Mouse (Mus musculus): ENCODE results near the gene Pdk3. TPM values are rescaled to one million over a fixed set of nuclear protein-coding genes. Genes with fewer than 3 reads are reported as not detected.

The Pdk3 gene
- polyA plus RNA-seq, 1 experiment: 15.3 TPM

GRCm38 (mm10) chrX:93760770-93761169 is 71.2 kb downstream of the Pdk3 start:
- no peak for TF ChIP-seq CTCF (IDR thresholded peaks at IDR 0.05; ENCODE audit: borderline replicate concordance, extremely low read depth, insufficient read depth, insufficient read length)
- no peak for TF ChIP-seq POLR2A (IDR thresholded peaks at IDR 0.05; ENCODE audit: borderline replicate concordance, extremely low read depth, insufficient read depth, insufficient read length, poor library complexity, severe bottlenecking)
- DNase-seq (ENCODE audit: low read depth): no peak

GRCm38 (mm10) chrX:93756867-93757455 is 75.0 kb downstream of the Pdk3 start:
- DNase-seq (ENCODE audit: low read depth): peak; percentile 68
- no peak for TF ChIP-seq POLR2A (IDR thresholded peaks at IDR 0.05; ENCODE audit: borderline replicate concordance, extremely low read depth, insufficient read depth, insufficient read length, poor library complexity, severe bottlenecking)
- TF ChIP-seq CTCF (IDR thresholded peaks at IDR 0.05; ENCODE audit: borderline replicate concordance, extremely low read depth, insufficient read depth, insufficient read length): no peak

GRCm38 (mm10) chrX:93755210-93755842 is 76.7 kb downstream of the Pdk3 start:
- peak; percentile 74 for DNase-seq (ENCODE audit: low read depth)
- TF ChIP-seq POLR2A (IDR thresholded peaks at IDR 0.05; ENCODE audit: borderline replicate concordance, extremely low read depth, insufficient read depth, insufficient read length, poor library complexity, severe bottlenecking) (no peak), CTCF (IDR thresholded peaks at IDR 0.05; ENCODE audit: borderline replicate concordance, extremely low read depth, insufficient read depth, insufficient read length) (no peak)

- no peak for DNase-seq (ENCODE audit: low read depth)
- TF ChIP-seq CTCF (IDR thresholded peaks at IDR 0.05; ENCODE audit: borderline replicate concordance, extremely low read depth, insufficient read depth, insufficient read length) (no peak), POLR2A (IDR thresholded peaks at IDR 0.05; ENCODE audit: borderline replicate concordance, extremely low read depth, insufficient read depth, insufficient read length, poor library complexity, severe bottlenecking) (no peak)
Measured at GRCm38 (mm10) chrX:93750566-93750965, 81.4 kb downstream of the Pdk3 start.

- no peak for DNase-seq (ENCODE audit: low read depth)
- TF ChIP-seq CTCF (IDR thresholded peaks at IDR 0.05; ENCODE audit: borderline replicate concordance, extremely low read depth, insufficient read depth, insufficient read length): no peak
- no peak for TF ChIP-seq POLR2A (IDR thresholded peaks at IDR 0.05; ENCODE audit: borderline replicate concordance, extremely low read depth, insufficient read depth, insufficient read length, poor library complexity, severe bottlenecking)
Measured at GRCm38 (mm10) chrX:93749165-93749564, 82.8 kb downstream of the Pdk3 start.

GRCm38 (mm10) chrX:93732975-93733748 is 98.8 kb downstream of the Pdk3 start:
- no peak for TF ChIP-seq CTCF (IDR thresholded peaks at IDR 0.05; ENCODE audit: borderline replicate concordance, extremely low read depth, insufficient read depth, insufficient read length)
- TF ChIP-seq POLR2A (IDR thresholded peaks at IDR 0.05; ENCODE audit: borderline replicate concordance, extremely low read depth, insufficient read depth, insufficient read length, poor library complexity, severe bottlenecking): no peak
- peak; percentile 53 for DNase-seq (ENCODE audit: low read depth)

- peak; percentile 37 for DNase-seq (ENCODE audit: low read depth)
- no peak for TF ChIP-seq CTCF (IDR thresholded peaks at IDR 0.05; ENCODE audit: borderline replicate concordance, extremely low read depth, insufficient read depth, insufficient read length)
- TF ChIP-seq POLR2A (IDR thresholded peaks at IDR 0.05; ENCODE audit: borderline replicate concordance, extremely low read depth, insufficient read depth, insufficient read length, poor library complexity, severe bottlenecking): no peak
Measured at GRCm38 (mm10) chrX:93732407-93732806, 99.6 kb downstream of the Pdk3 start.

- TF ChIP-seq POLR2A (IDR thresholded peaks at IDR 0.05; ENCODE audit: borderline replicate concordance, extremely low read depth, insufficient read depth, insufficient read length, poor library complexity, severe bottlenecking) (no peak), CTCF (IDR thresholded peaks at IDR 0.05; ENCODE audit: borderline replicate concordance, extremely low read depth, insufficient read depth, insufficient read length) (no peak)
- no peak for DNase-seq (ENCODE audit: low read depth)
Measured at GRCm38 (mm10) chrX:93730854-93731253, 101.1 kb downstream of the Pdk3 start.

GRCm38 (mm10) chrX:93729529-93729928 is 102.5 kb downstream of the Pdk3 start:
- TF ChIP-seq CTCF (IDR thresholded peaks at IDR 0.05; ENCODE audit: borderline replicate concordance, extremely low read depth, insufficient read depth, insufficient read length) (no peak), POLR2A (IDR thresholded peaks at IDR 0.05; ENCODE audit: borderline replicate concordance, extremely low read depth, insufficient read depth, insufficient read length, poor library complexity, severe bottlenecking) (no peak)
- DNase-seq (ENCODE audit: low read depth): no peak

Other genes with a start within 250 kb of the Pdk3 start
- 4.2 and 4.9 TPM in 2 replicates for gene Pola1, start 200.0 kb downstream of the Pdk3 start, polyA plus RNA-seq (2012; rRNA removed)
- gene Pcyt1b, start 177.3 kb downstream of the Pdk3 start, polyA plus RNA-seq (2012; rRNA removed): 20.4 and 29.1 TPM in 2 replicates
- not detected in 2 replicates for gene AU015836, start 136.5 kb upstream of the Pdk3 start, polyA plus RNA-seq (2012; rRNA removed)

All from brain, embryonic 14.5 days (tissue).